Mouse (Mus musculus): ENCODE data around the gene Lrrc36.

- TF ChIP-seq POLR2A (IDR thresholded peaks at IDR 0.05; ENCODE audit: low read depth, low read length) (no peak), CTCF (IDR thresholded peaks at IDR 0.05; ENCODE audit: extremely low read depth, insufficient read depth, insufficient read length, insufficient replicate concordance) (no peak)
Observed at GRCm38 (mm10) chr8:105426878-105427277, 13.5 kb downstream of the Lrrc36 start.

Data from spleen, adult 2 months (tissue).